Mouse (Mus musculus) stomach, embryonic 14.5 days (tissue): ENCODE measurements around the gene Dhx36. TPM values are rescaled to one million over a fixed set of nuclear protein-coding genes. Genes with fewer than 3 reads are reported as not detected.

ENCODE experiments used
- ATAC-seq: fragments of 200-750 bp; cut with Nextera tagmentation; 2 replicates; pipeline ENCODE4 v1.8.0; 2017; ENCODE audit warnings: low read depth, moderate TSS enrichment; ENCODE audit not compliant: insufficient number of reproducible peaks, insufficient read depth, low FRiP score
- H3K27ac ChIP-seq: fragments of 300-500 bp; sonication (generic); 2 replicates; pipeline ENCODE4 v1.5.1; 2014; ENCODE audit warnings: mild to moderate bottlenecking, low read length, moderate library complexity, mixed read lengths
- H3K27me3 ChIP-seq: fragments of 300-500 bp; sonication (generic); 2 replicates; pipeline ENCODE4 v1.6.1; 2014; ENCODE audit warnings: low read length, control low read depth, mixed read lengths; ENCODE audit not compliant: control insufficient read depth, insufficient read depth
- H3K36me3 ChIP-seq: fragments of 300-500 bp; sonication (generic); 2 replicates; pipeline ENCODE4 v1.6.1; 2014; ENCODE audit warnings: mild to moderate bottlenecking, control low read depth, low read length, moderate library complexity, mixed read lengths; ENCODE audit not compliant: control insufficient read depth, insufficient read depth
- H3K4me1 ChIP-seq: fragments of 300-500 bp; sonication (generic); 2 replicates; pipeline ENCODE4 v1.6.1; 2014; ENCODE audit warnings: low read length, control low read depth, mixed read lengths; ENCODE audit not compliant: control insufficient read depth, insufficient read depth
- H3K4me2 ChIP-seq: fragments of 300-500 bp; sonication (generic); replicated peaks from 2 replicates; pipeline ENCODE4 v1.6.1; 2014; ENCODE audit warnings: low read depth, low read length, control low read depth
- H3K4me3 ChIP-seq: fragments of 300-500 bp; sonication (generic); 2 replicates; pipeline ENCODE4 v1.5.1; 2014; ENCODE audit warnings: low read depth, low read length, control low read depth
- H3K9ac ChIP-seq: fragments of 300-500 bp; sonication (generic); replicated peaks from 2 replicates; pipeline ENCODE4 v1.6.1; 2014; ENCODE audit warnings: low read depth, mild to moderate bottlenecking, control low read depth, low read length, moderate library complexity, mixed read lengths
- H3K9me3 ChIP-seq: fragments of 300-500 bp; sonication (generic); 2 replicates; pipeline ENCODE4 v1.6.1; 2016; ENCODE audit warnings: low read depth, low read length, control low read depth; ENCODE audit not compliant: control insufficient read depth
- WGBS: fragments of 180-500 bp; shearing (Covaris S2); extraction: QIAGEN DNeasy Blood & Tissue Kit; methylation state at CpG from one replicate; pipeline ENCODE4 v1.1.7; 2014; 5-methylcytosine and 5-hydroxymethylcytosine counted together
- polyA plus RNA-seq: library from polyadenylated mRNA; unstranded; fragments of >200 nt; fragmentation: Nextera tagmentation; extraction: Ambion mirVana; gene quantifications from 2 replicates; pipeline ENCODE4 v1.2.1, GENCODE M21; 2014

Gene Dhx36
- polyA plus RNA-seq, 1 experiment from 2014 or later = 36.5 TPM

- Histone ChIP-seq H3K4me1 (no peaks in the 10 kb centered on the region), H3K9ac (no peak overlapping the region), H3K36me3 (peaks cover 67% of the 10 kb centered on the region), H3K4me3 (no peak overlapping the region), H3K27me3 (no peaks in the 10 kb centered on the region), H3K27ac (no peak overlapping the region), H3K9me3 (no peaks in the 10 kb centered on the region), H3K4me2 (no peak overlapping the region)
- 87% methylated on average over 1 of the region's 1 CpGs for WGBS
- ATAC-seq = no peak
Observed at GRCm38 (mm10) chr3:62470179-62470578, 36.6 kb downstream of the Dhx36 start.

GRCm38 (mm10) chr3:62464276-62464675 is 42.5 kb downstream of the Dhx36 start:
- Histone ChIP-seq H3K27me3 (no peaks in the 10 kb centered on the region), H3K4me3 (no peak overlapping the region), H3K27ac (no peak overlapping the region), H3K4me1 (no peaks in the 10 kb centered on the region), H3K36me3 (peaks cover 55% of the 10 kb centered on the region), H3K9me3 (no peaks in the 10 kb centered on the region), H3K9ac (no peak overlapping the region), H3K4me2 (no peak overlapping the region)
- no peak for ATAC-seq
- WGBS = 69% methylated on average over 3 of the region's 3 CpGs

GRCm38 (mm10) chr3:62459483-62459882 is 47.3 kb downstream of the Dhx36 start:
- H3K4me2 ChIP-seq = no peak overlapping the region
- no peaks in the 10 kb centered on the region for H3K9me3 ChIP-seq
- ATAC-seq = no peak
- H3K4me1 ChIP-seq = no peaks in the 10 kb centered on the region
- H3K36me3 ChIP-seq = peaks cover 29% of the 10 kb centered on the region
- no peak overlapping the region for H3K27ac ChIP-seq
- H3K9ac ChIP-seq = no peak overlapping the region
- H3K27me3 ChIP-seq = no peaks in the 10 kb centered on the region
- 83% methylated on average over 6 of the region's 6 CpGs for WGBS
- no peak overlapping the region for H3K4me3 ChIP-seq

GRCm38 (mm10) chr3:62458284-62459013 is 48.4 kb downstream of the Dhx36 start:
- no peak overlapping the region for H3K4me2 ChIP-seq
- peak; percentile 77; the same call in 1 of the 2 replicates for ATAC-seq
- H3K4me3 ChIP-seq = no peak overlapping the region
- H3K4me1 ChIP-seq = no peaks in the 10 kb centered on the region
- no peak overlapping the region for H3K27ac ChIP-seq
- H3K36me3 ChIP-seq = peaks cover 26% of the 10 kb centered on the region
- no peaks in the 10 kb centered on the region for H3K9me3 ChIP-seq
- 45% methylated on average over 6 of the region's 6 CpGs for WGBS
- no peak overlapping the region for H3K9ac ChIP-seq
- no peaks in the 10 kb centered on the region for H3K27me3 ChIP-seq

GRCm38 (mm10) chr3:62455854-62456253 is 51.0 kb downstream of the Dhx36 start:
- ATAC-seq = 0 out of 2 replicates have a peak, but pooled peaks have one; percentile 14
- WGBS = 75% methylated on average over 1 of the region's 1 CpGs

GRCm38 (mm10) chr3:62454096-62454495 is 52.7 kb downstream of the Dhx36 start:
- 55% methylated on average over 3 of the region's 3 CpGs for WGBS
- Histone ChIP-seq H3K9me3 (no peaks in the 10 kb centered on the region), H3K36me3 (peaks cover 3% of the 10 kb centered on the region; the same call in 1 of the 2 replicates), H3K9ac (no peak overlapping the region), H3K4me3 (no peak overlapping the region), H3K4me1 (no peaks in the 10 kb centered on the region), H3K27ac (0 out of 2 replicates have a peak overlapping the region, but pooled peaks have one; percentile 27), H3K4me2 (no peak overlapping the region), H3K27me3 (no peaks in the 10 kb centered on the region)
- no peak for ATAC-seq

More at GRCm38 (mm10) chr3:62455854-62456253, 51.0 kb downstream of the Dhx36 start:
- H3K4me3 ChIP-seq = no peak overlapping the region
- H3K27ac ChIP-seq = no peak overlapping the region
- no peaks in the 10 kb centered on the region for H3K9me3 ChIP-seq
- H3K36me3 ChIP-seq = peaks cover 10% of the 10 kb centered on the region
- H3K4me2 ChIP-seq = no peak overlapping the region
- no peaks in the 10 kb centered on the region for H3K4me1 ChIP-seq
- H3K27me3 ChIP-seq = no peaks in the 10 kb centered on the region
- H3K9ac ChIP-seq = no peak overlapping the region

- Histone ChIP-seq H3K4me3 (no peak overlapping the region), H3K4me1 (no peaks in the 10 kb centered on the region), H3K36me3 (peaks cover 3% of the 10 kb centered on the region; the same call in 1 of the 2 replicates), H3K27ac (no peak overlapping the region), H3K9me3 (no peaks in the 10 kb centered on the region), H3K27me3 (no peaks in the 10 kb centered on the region), H3K9ac (no peak overlapping the region), H3K4me2 (no peak overlapping the region)
- WGBS = 56% methylated on average over 4 of the region's 4 CpGs
- no peak for ATAC-seq
Observed at GRCm38 (mm10) chr3:62452961-62453360, 53.8 kb downstream of the Dhx36 start.

GRCm38 (mm10) chr3:62449871-62450496 is 56.8 kb downstream of the Dhx36 start:
- Histone ChIP-seq H3K4me2 (no peak overlapping the region), H3K9me3 (no peaks in the 10 kb centered on the region), H3K27me3 (no peaks in the 10 kb centered on the region), H3K36me3 (peaks cover 3% of the 10 kb centered on the region; the same call in 1 of the 2 replicates), H3K4me1 (no peaks in the 10 kb centered on the region), H3K4me3 (no peak overlapping the region), H3K27ac (no peak overlapping the region), H3K9ac (no peak overlapping the region)
- 95% methylated on average over 4 of the region's 4 CpGs for WGBS
- no peak for ATAC-seq
